Mouse (Mus musculus) hindbrain, embryonic 11.5 days (tissue): ENCODE measurements at regions not wholly inside any gene's neighbourhood (a gene's known extent, or its start where the extent isn't known, plus 50 kb on each side); places are given as distances from the start of the nearest gene placed in this dataset.

ENCODE experiments used
- ATAC-seq: fragments of 200-750 bp; cut with Nextera tagmentation; 2 replicates; pipeline ENCODE4 v1.8.0; 2017; ENCODE audit warnings: mild to moderate bottlenecking, moderate TSS enrichment, moderate library complexity; ENCODE audit not compliant: low FRiP score
- DNase-seq: peaks from one replicate; pipeline ENCODE4 v3.0.0-alpha.2; 2015; ENCODE audit warnings: low spot score
- H3K27ac ChIP-seq: fragments of 300-500 bp; sonication (generic); 2 replicates; pipeline ENCODE4 v1.5.1; 2014; ENCODE audit warnings: mild to moderate bottlenecking, low read depth, low read length
- H3K27me3 ChIP-seq: fragments of 300-500 bp; sonication (generic); 2 replicates; pipeline ENCODE4 v1.6.1; 2014; ENCODE audit warnings: mild to moderate bottlenecking, low read length, moderate library complexity, mixed read lengths; ENCODE audit not compliant: control insufficient read depth, insufficient read depth
- H3K36me3 ChIP-seq: fragments of 300-500 bp; sonication (generic); 2 replicates; pipeline ENCODE4 v1.6.1; 2014; ENCODE audit warnings: mild to moderate bottlenecking, low read length, moderate library complexity, mixed read lengths; ENCODE audit not compliant: control insufficient read depth, insufficient read depth
- H3K4me1 ChIP-seq: fragments of 300-500 bp; sonication (generic); replicated peaks from 2 replicates; pipeline ENCODE4 v1.6.1; 2014; ENCODE audit warnings: low read length, mixed read lengths; ENCODE audit not compliant: control insufficient read depth, insufficient read depth
- H3K4me2 ChIP-seq: fragments of 300-500 bp; sonication (generic); replicated peaks from 2 replicates; pipeline ENCODE4 v1.6.1; 2014; ENCODE audit warnings: mild to moderate bottlenecking, low read depth, low read length
- H3K4me3 ChIP-seq: fragments of 300-500 bp; sonication (generic); 2 replicates; pipeline ENCODE4 v1.5.1; 2014; ENCODE audit warnings: low read depth, low read length
- H3K9ac ChIP-seq: fragments of 300-500 bp; sonication (generic); 2 replicates; pipeline ENCODE4 v1.6.1; 2014; ENCODE audit warnings: low read depth, low read length
- H3K9me3 ChIP-seq: fragments of 300-500 bp; sonication (generic); 2 replicates; pipeline ENCODE4 v1.6.1; 2016; ENCODE audit warnings: low read length; ENCODE audit not compliant: control insufficient read depth
- WGBS: fragments of 180-500 bp; shearing (Covaris S2); extraction: QIAGEN DNeasy Blood & Tissue Kit; methylation state at CpG from one replicate; pipeline ENCODE4 v1.1.7; 2014; 5-methylcytosine and 5-hydroxymethylcytosine counted together

GRCm38 (mm10) chr11:117583478-117583877, 70.6 kb upstream of the Tnrc6c start:
- Histone ChIP-seq H3K27ac (no peak overlapping the region), H3K4me2 (no peak overlapping the region), H3K4me3 (no peak overlapping the region), H3K4me1 (no peaks in the 10 kb centered on the region), H3K27me3 (no peaks in the 10 kb centered on the region), H3K36me3 (no peaks in the 10 kb centered on the region), H3K9ac (no peak overlapping the region), H3K9me3 (no peaks in the 10 kb centered on the region)
- DNase-seq (no peak), ATAC-seq (no peak)
- WGBS = 93% methylated on average over 8 of the region's 8 CpGs

- ATAC-seq (no peak), DNase-seq (no peak)
- WGBS = 85% methylated on average over 5 of the region's 5 CpGs
These were observed 68.5 kb upstream of the Tnrc6c start for GRCm38 (mm10) chr11:117585556-117585955.

GRCm38 (mm10) chr11:117586063-117586462, 68.0 kb upstream of the Tnrc6c start:
- H3K36me3 ChIP-seq = no peaks in the 10 kb centered on the region
- H3K9ac ChIP-seq = no peak overlapping the region
- H3K4me2 ChIP-seq = no peak overlapping the region
- WGBS = 52% methylated on average over 4 of the region's 4 CpGs
- H3K27ac ChIP-seq = no peak overlapping the region
- H3K27me3 ChIP-seq = no peaks in the 10 kb centered on the region
- 0 out of 2 replicates have a peak, but pooled peaks cover 2% of the 10 kb centered on the region for H3K4me1 ChIP-seq
- H3K9me3 ChIP-seq = no peaks in the 10 kb centered on the region
- no peak for ATAC-seq
- H3K4me3 ChIP-seq = no peak overlapping the region
- no peak for DNase-seq

More at GRCm38 (mm10) chr11:117585556-117585955, 68.5 kb upstream of the Tnrc6c start:
- H3K4me1 ChIP-seq = 0 out of 2 replicates have a peak, but pooled peaks cover 2% of the 10 kb centered on the region
- no peaks in the 10 kb centered on the region for H3K27me3 ChIP-seq
- no peaks in the 10 kb centered on the region for H3K9me3 ChIP-seq
- H3K9ac ChIP-seq = no peak overlapping the region
- no peaks in the 10 kb centered on the region for H3K36me3 ChIP-seq
- no peak overlapping the region for H3K27ac ChIP-seq
- no peak overlapping the region for H3K4me3 ChIP-seq
- no peak overlapping the region for H3K4me2 ChIP-seq

- no peak overlapping the region for H3K27ac ChIP-seq
- no peak for ATAC-seq
- WGBS = 90% methylated on average over 7 of the region's 7 CpGs
- no peak for DNase-seq
- H3K27me3 ChIP-seq = no peaks in the 10 kb centered on the region
- H3K9me3 ChIP-seq = no peaks in the 10 kb centered on the region
- H3K4me3 ChIP-seq = no peak overlapping the region
- H3K36me3 ChIP-seq = no peaks in the 10 kb centered on the region
- no peak overlapping the region for H3K9ac ChIP-seq
- 0 out of 2 replicates have a peak, but pooled peaks cover 2% of the 10 kb centered on the region for H3K4me1 ChIP-seq
- H3K4me2 ChIP-seq = no peak overlapping the region
These were observed 67.1 kb upstream of the Tnrc6c start for GRCm38 (mm10) chr11:117586857-117587425.

GRCm38 (mm10) chr11:117589006-117589405, 65.1 kb upstream of the Tnrc6c start:
- H3K9ac ChIP-seq = no peak overlapping the region
- ATAC-seq = no peak
- no peaks in the 10 kb centered on the region for H3K27me3 ChIP-seq
- H3K27ac ChIP-seq = peak overlapping the region; percentile 39; the same call in 1 of the 2 replicates
- no peak overlapping the region for H3K4me3 ChIP-seq
- WGBS = 82% methylated on average over 8 of the region's 8 CpGs
- H3K36me3 ChIP-seq = no peaks in the 10 kb centered on the region
- H3K9me3 ChIP-seq = no peaks in the 10 kb centered on the region
- peak; percentile 19 for DNase-seq
- H3K4me2 ChIP-seq = no peak overlapping the region
- 0 out of 2 replicates have a peak, but pooled peaks cover 2% of the 10 kb centered on the region for H3K4me1 ChIP-seq

GRCm38 (mm10) chr11:117589422-117589821, 64.7 kb upstream of the Tnrc6c start:
- H3K27ac ChIP-seq = peak overlapping the region; percentile 39; the same call in 1 of the 2 replicates
- no peaks in the 10 kb centered on the region for H3K27me3 ChIP-seq
- H3K4me3 ChIP-seq = no peak overlapping the region
- no peak for DNase-seq
- H3K4me1 ChIP-seq = 0 out of 2 replicates have a peak, but pooled peaks cover 2% of the 10 kb centered on the region
- H3K4me2 ChIP-seq = no peak overlapping the region
- H3K9ac ChIP-seq = no peak overlapping the region
- 85% methylated on average over 14 of the region's 14 CpGs for WGBS
- no peaks in the 10 kb centered on the region for H3K36me3 ChIP-seq
- no peak for ATAC-seq
- no peaks in the 10 kb centered on the region for H3K9me3 ChIP-seq

GRCm38 (mm10) chr11:117592570-117592969, 61.5 kb upstream of the Tnrc6c start:
- no peak overlapping the region for H3K4me3 ChIP-seq
- no peak overlapping the region for H3K27ac ChIP-seq
- DNase-seq (no peak), ATAC-seq (no peak)
- WGBS = 72% methylated on average over 3 of the region's 3 CpGs
- no peak overlapping the region for H3K9ac ChIP-seq
- no peaks in the 10 kb centered on the region for H3K9me3 ChIP-seq
- 0 out of 2 replicates have a peak, but pooled peaks cover 2% of the 10 kb centered on the region for H3K4me1 ChIP-seq
- peaks cover 4% of the 10 kb centered on the region; the same call in 1 of the 2 replicates for H3K27me3 ChIP-seq
- H3K36me3 ChIP-seq = no peaks in the 10 kb centered on the region
- H3K4me2 ChIP-seq = no peak overlapping the region

- Histone ChIP-seq H3K27me3 (peaks cover 15% of the 10 kb centered on the region), H3K4me3 (no peak overlapping the region), H3K9me3 (no peaks in the 10 kb centered on the region), H3K4me2 (no peak overlapping the region), H3K27ac (no peak overlapping the region), H3K4me1 (peaks cover 13% of the 10 kb centered on the region), H3K9ac (no peak overlapping the region), H3K36me3 (no peaks in the 10 kb centered on the region)
- ATAC-seq (no peak), DNase-seq (no peak)
- 77% methylated on average over 6 of the region's 6 CpGs for WGBS
These were observed 57.9 kb upstream of the Tnrc6c start for GRCm38 (mm10) chr11:117596201-117596600.

GRCm38 (mm10) chr11:117597754-117598153, 56.3 kb upstream of the Tnrc6c start:
- Histone ChIP-seq H3K9ac (no peak overlapping the region), H3K36me3 (no peaks in the 10 kb centered on the region), H3K4me3 (no peak overlapping the region), H3K9me3 (no peaks in the 10 kb centered on the region), H3K27me3 (peaks cover 15% of the 10 kb centered on the region), H3K4me1 (peaks cover 19% of the 10 kb centered on the region), H3K27ac (no peak overlapping the region), H3K4me2 (no peak overlapping the region)
- WGBS = 28% methylated on average over 5 of the region's 5 CpGs
- no peak for ATAC-seq
- DNase-seq = no peak
